Mouse (Mus musculus) stomach, embryonic 15.5 days (tissue): ENCODE measurements at regions not wholly inside any gene's neighbourhood (a gene's known extent, or its start where the extent isn't known, plus 50 kb on each side); places are given as distances from the start of the nearest gene placed in this dataset.

Source experiments
- ATAC-seq: fragments of 200-750 bp; cut with Nextera tagmentation; 2 replicates; pipeline ENCODE4 v1.8.0; 2017; ENCODE audit warnings: low read depth, moderate number of reproducible peaks, moderate TSS enrichment; ENCODE audit not compliant: insufficient read depth, low FRiP score
- H3K27ac ChIP-seq: fragments of 300-500 bp; sonication (generic); 2 replicates; pipeline ENCODE4 v1.5.1; 2015; ENCODE audit warnings: mild to moderate bottlenecking, inconsistent platforms
- H3K27me3 ChIP-seq: fragments of 300-500 bp; sonication (generic); replicated peaks from 2 replicates; pipeline ENCODE4 v1.6.1; 2015; ENCODE audit warnings: inconsistent platforms
- H3K36me3 ChIP-seq: fragments of 300-500 bp; sonication (generic); 2 replicates; pipeline ENCODE4 v1.6.1; 2015; ENCODE audit warnings: inconsistent platforms
- H3K4me1 ChIP-seq: fragments of 300-500 bp; sonication (generic); 2 replicates; pipeline ENCODE4 v1.6.1; 2015; ENCODE audit warnings: inconsistent platforms
- H3K4me2 ChIP-seq: fragments of 300-500 bp; sonication (generic); 2 replicates; pipeline ENCODE4 v1.6.1; 2015; ENCODE audit warnings: mild to moderate bottlenecking, inconsistent platforms
- H3K4me3 ChIP-seq: fragments of 300-500 bp; sonication (generic); replicated peaks from 2 replicates; pipeline ENCODE4 v1.5.1; 2015; ENCODE audit warnings: inconsistent platforms
- H3K9ac ChIP-seq: fragments of 300-500 bp; sonication (generic); 2 replicates; pipeline ENCODE4 v1.6.1; 2015; ENCODE audit warnings: inconsistent platforms
- H3K9me3 ChIP-seq: fragments of 300-500 bp; sonication (generic); 2 replicates; pipeline ENCODE4 v1.6.1; 2016; ENCODE audit warnings: inconsistent platforms
- WGBS: fragments of 180-500 bp; shearing (Covaris S2); methylation state at CpG from one replicate; pipeline ENCODE4 v1.1.7; 2015; 5-methylcytosine and 5-hydroxymethylcytosine counted together

GRCm38 (mm10) chr14:105417458-105417960 is 159.1 kb downstream of the Ndfip2 start:
- H3K27me3 ChIP-seq, result no peaks in the 10 kb centered on the region
- ATAC-seq, result no peak
- WGBS, result 56% methylated on average over 8 of the region's 8 CpGs
- no peak overlapping the region for H3K27ac ChIP-seq
- H3K4me3 ChIP-seq, result no peak overlapping the region
- no peaks in the 10 kb centered on the region for H3K4me1 ChIP-seq
- H3K9me3 ChIP-seq, result no peaks in the 10 kb centered on the region
- no peaks in the 10 kb centered on the region for H3K36me3 ChIP-seq
- no peak overlapping the region for H3K9ac ChIP-seq
- no peak overlapping the region for H3K4me2 ChIP-seq

DNA sequence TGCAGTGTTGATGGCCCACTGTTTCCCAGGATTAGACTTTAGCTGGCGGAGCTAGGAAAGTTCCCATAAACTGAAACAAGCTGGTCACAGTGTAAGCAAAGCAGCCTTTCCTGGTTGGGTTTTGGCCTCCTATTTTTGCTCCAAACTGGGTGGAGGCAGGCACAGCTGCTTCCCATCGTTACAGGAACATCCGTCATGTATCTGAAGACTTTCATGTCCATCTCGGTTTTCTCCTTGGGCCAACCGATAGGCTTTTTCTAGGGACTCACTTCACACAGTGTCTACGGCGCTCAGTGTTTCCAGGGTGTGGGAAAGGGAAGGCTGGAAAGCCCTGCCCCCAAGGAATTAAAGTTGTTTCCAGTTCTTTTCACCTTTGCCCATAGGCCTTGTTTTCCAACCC is 158.6 kb downstream of the Ndfip2 start:
- no peak for ATAC-seq
- H3K27me3 ChIP-seq, result no peaks in the 10 kb centered on the region
- no peaks in the 10 kb centered on the region for H3K36me3 ChIP-seq
- H3K27ac ChIP-seq, result no peak overlapping the region
- H3K9me3 ChIP-seq, result no peaks in the 10 kb centered on the region
- 59% methylated on average over 7 of the region's 7 CpGs for WGBS
- no peak overlapping the region for H3K4me2 ChIP-seq
- no peak overlapping the region for H3K4me3 ChIP-seq
- no peaks in the 10 kb centered on the region for H3K4me1 ChIP-seq
- no peak overlapping the region for H3K9ac ChIP-seq

GRCm38 (mm10) chr14:105404662-105405061 is 146.3 kb downstream of the Ndfip2 start:
- H3K27ac ChIP-seq, result no peak overlapping the region
- H3K9ac ChIP-seq, result no peak overlapping the region
- no peak for ATAC-seq
- no peaks in the 10 kb centered on the region for H3K4me1 ChIP-seq
- H3K9me3 ChIP-seq, result no peaks in the 10 kb centered on the region
- H3K4me3 ChIP-seq, result no peak overlapping the region
- H3K36me3 ChIP-seq, result no peaks in the 10 kb centered on the region
- no peaks in the 10 kb centered on the region for H3K27me3 ChIP-seq
- H3K4me2 ChIP-seq, result no peak overlapping the region
- 85% methylated on average over 2 of the region's 2 CpGs for WGBS

GRCm38 (mm10) chr14:105404241-105404640 is 145.9 kb downstream of the Ndfip2 start:
- no peak overlapping the region for H3K4me3 ChIP-seq
- H3K4me2 ChIP-seq, result no peak overlapping the region
- no peak for ATAC-seq
- no peaks in the 10 kb centered on the region for H3K36me3 ChIP-seq
- no peaks in the 10 kb centered on the region for H3K4me1 ChIP-seq
- H3K27ac ChIP-seq, result no peak overlapping the region
- 75% methylated on average over 6 of the region's 6 CpGs for WGBS
- H3K27me3 ChIP-seq, result no peaks in the 10 kb centered on the region
- H3K9ac ChIP-seq, result no peak overlapping the region
- no peaks in the 10 kb centered on the region for H3K9me3 ChIP-seq

DNA sequence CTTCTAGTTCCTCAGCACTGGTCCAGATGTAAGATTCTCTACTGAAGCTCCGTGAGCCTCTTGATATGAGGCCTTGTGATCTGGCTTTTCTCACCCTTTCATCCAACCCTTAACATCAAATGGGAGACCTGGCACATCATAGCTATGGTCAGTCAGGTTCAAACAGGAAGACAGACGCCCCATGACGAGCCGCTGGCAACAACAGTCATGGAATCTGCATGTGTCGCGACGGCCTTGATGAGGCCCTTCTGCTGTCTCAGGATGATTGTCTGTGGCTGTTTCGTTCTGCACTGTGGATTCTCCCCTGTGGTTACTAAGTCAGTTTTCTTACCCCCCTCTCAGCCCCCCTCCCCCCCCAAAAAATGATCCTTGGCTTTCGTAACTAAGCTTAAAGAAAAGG is 144.9 kb downstream of the Ndfip2 start:
- no peak overlapping the region for H3K4me3 ChIP-seq
- no peak overlapping the region for H3K4me2 ChIP-seq
- H3K9me3 ChIP-seq, result no peaks in the 10 kb centered on the region
- no peaks in the 10 kb centered on the region for H3K27me3 ChIP-seq
- no peak for ATAC-seq
- H3K9ac ChIP-seq, result no peak overlapping the region
- WGBS, result 76% methylated on average over 9 of the region's 9 CpGs
- H3K36me3 ChIP-seq, result no peaks in the 10 kb centered on the region
- no peak overlapping the region for H3K27ac ChIP-seq
- H3K4me1 ChIP-seq, result no peaks in the 10 kb centered on the region

GRCm38 (mm10) chr14:105402556-105402955 is 144.2 kb downstream of the Ndfip2 start:
- Histone ChIP-seq H3K27ac (no peak overlapping the region), H3K4me3 (no peak overlapping the region)

GRCm38 (mm10) chr14:105397467-105397866 is 139.1 kb downstream of the Ndfip2 start:
- no peak overlapping the region for H3K27ac ChIP-seq
- no peaks in the 10 kb centered on the region for H3K36me3 ChIP-seq
- no peak overlapping the region for H3K4me2 ChIP-seq
- H3K27me3 ChIP-seq, result no peaks in the 10 kb centered on the region
- H3K4me1 ChIP-seq, result no peaks in the 10 kb centered on the region
- no peak overlapping the region for H3K4me3 ChIP-seq
- ATAC-seq, result peak; percentile 27; the same call in 1 of the 2 replicates
- 25% methylated on average over 8 of the region's 8 CpGs for WGBS
- H3K9me3 ChIP-seq, result no peaks in the 10 kb centered on the region
- H3K9ac ChIP-seq, result no peak overlapping the region

More at GRCm38 (mm10) chr14:105402556-105402955, 144.2 kb downstream of the Ndfip2 start:
- Histone ChIP-seq H3K9me3 (no peaks in the 10 kb centered on the region), H3K9ac (no peak overlapping the region), H3K4me1 (no peaks in the 10 kb centered on the region), H3K4me2 (no peak overlapping the region), H3K36me3 (no peaks in the 10 kb centered on the region), H3K27me3 (no peaks in the 10 kb centered on the region)
- no peak for ATAC-seq
- WGBS, result 96% methylated on average over 10 of the region's 10 CpGs

- Histone ChIP-seq H3K27me3 (no peaks in the 10 kb centered on the region), H3K9me3 (no peaks in the 10 kb centered on the region), H3K27ac (no peak overlapping the region), H3K9ac (no peak overlapping the region), H3K36me3 (no peaks in the 10 kb centered on the region), H3K4me2 (no peak overlapping the region), H3K4me3 (no peak overlapping the region), H3K4me1 (no peaks in the 10 kb centered on the region)
- 72% methylated on average over 21 of the region's 21 CpGs for WGBS
- ATAC-seq, result no peak
These were observed 133.9 kb downstream of the Ndfip2 start for GRCm38 (mm10) chr14:105392079-105392813.

GRCm38 (mm10) chr14:105391430-105391829 is 133.1 kb downstream of the Ndfip2 start:
- WGBS, result 80% methylated on average over 11 of the region's 11 CpGs
- no peaks in the 10 kb centered on the region for H3K9me3 ChIP-seq
- no peaks in the 10 kb centered on the region for H3K36me3 ChIP-seq
- no peak overlapping the region for H3K9ac ChIP-seq
- H3K27me3 ChIP-seq, result no peaks in the 10 kb centered on the region
- ATAC-seq, result no peak
- H3K4me1 ChIP-seq, result no peaks in the 10 kb centered on the region
- no peak overlapping the region for H3K27ac ChIP-seq
- no peak overlapping the region for H3K4me2 ChIP-seq
- H3K4me3 ChIP-seq, result no peak overlapping the region

DNA sequence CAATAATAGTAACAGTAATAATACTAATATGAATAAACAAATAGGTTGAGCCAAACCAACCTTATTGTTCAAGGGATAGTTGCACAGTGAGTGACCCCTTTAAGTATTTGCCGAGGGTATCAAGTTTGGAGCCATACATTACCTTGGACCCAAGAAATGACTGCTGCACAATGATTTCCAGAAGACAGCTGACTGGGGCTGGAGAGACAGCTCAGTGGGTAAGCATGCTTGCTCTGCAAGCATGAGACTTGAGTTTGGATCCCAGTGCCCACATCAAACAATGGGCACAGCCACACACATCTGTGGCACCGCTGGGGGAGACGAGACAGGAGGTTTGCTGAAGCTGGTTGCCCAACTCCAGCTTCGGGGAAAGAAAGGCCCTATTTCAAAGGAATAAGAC is 126.7 kb downstream of the Ndfip2 start:
- Histone ChIP-seq H3K9ac (no peak overlapping the region), H3K36me3 (no peaks in the 10 kb centered on the region), H3K27ac (no peak overlapping the region), H3K4me1 (no peaks in the 10 kb centered on the region), H3K4me3 (no peak overlapping the region), H3K9me3 (no peaks in the 10 kb centered on the region), H3K4me2 (no peak overlapping the region), H3K27me3 (no peaks in the 10 kb centered on the region)
- WGBS, result 88% methylated on average over 4 of the region's 4 CpGs
- ATAC-seq, result no peak

DNA sequence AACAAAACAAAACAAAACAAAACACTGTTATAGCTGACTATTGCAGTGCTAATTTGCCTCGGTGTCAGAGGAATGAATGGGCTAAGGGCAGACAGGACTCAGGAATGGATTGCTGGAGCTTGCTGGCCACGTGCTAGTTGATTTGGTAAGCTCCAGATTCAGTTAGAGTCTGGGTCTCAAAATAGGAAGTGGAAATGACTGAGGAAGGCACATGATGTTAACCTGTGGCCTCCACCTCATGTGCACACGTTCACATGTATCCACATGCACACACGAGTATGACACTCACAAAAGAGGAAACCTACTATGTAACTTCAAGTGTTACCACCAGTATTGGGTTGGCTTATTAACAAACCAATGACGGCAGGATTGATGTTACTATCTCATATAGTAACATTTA is 125.0 kb downstream of the Ndfip2 start:
- H3K4me2 ChIP-seq, result no peak overlapping the region
- no peak overlapping the region for H3K9ac ChIP-seq
- no peak overlapping the region for H3K4me3 ChIP-seq
- H3K27ac ChIP-seq, result no peak overlapping the region
- no peak for ATAC-seq
- H3K27me3 ChIP-seq, result no peaks in the 10 kb centered on the region
- H3K4me1 ChIP-seq, result peaks cover 1% of the 10 kb centered on the region; the same call in 1 of the 2 replicates
- H3K36me3 ChIP-seq, result no peaks in the 10 kb centered on the region
- WGBS, result 76% methylated on average over 5 of the region's 5 CpGs
- H3K9me3 ChIP-seq, result no peaks in the 10 kb centered on the region

- Histone ChIP-seq H3K4me1 (peaks cover 15% of the 10 kb centered on the region), H3K9me3 (no peaks in the 10 kb centered on the region), H3K4me3 (no peak overlapping the region), H3K4me2 (no peak overlapping the region), H3K27me3 (no peaks in the 10 kb centered on the region), H3K27ac (no peak overlapping the region), H3K36me3 (no peaks in the 10 kb centered on the region), H3K9ac (no peak overlapping the region)
- no peak for ATAC-seq
- 70% methylated on average over 4 of the region's 4 CpGs for whole genome bisulfite sequencing
These were observed 121.7 kb downstream of the Ndfip2 start for GRCm38 (mm10) chr14:105380101-105380500.
